Mouse (Mus musculus) embryo, embryonic 11 days (tissue): ENCODE data around the gene Zfp523.
"Not testable (repeated sequence)": the region's sequence is repeated elsewhere in the genome, so short reads cannot be mapped to it uniquely, and the experiment has no call there.

Experiments
- DNase-seq: peaks from one replicate; pipeline ENCODE4 v3.0.0-alpha.2; 2015

The Zfp523 gene

GRCm38 (mm10) chr17:28212391-28212790 lies 35.5 kb downstream of the Zfp523 start:
- no peak for DNase-seq

- no peak for DNase-seq
Observed at GRCm38 (mm10) chr17:28213236-28213635, 36.3 kb downstream of the Zfp523 start.

- no peak for DNase-seq
Observed at GRCm38 (mm10) chr17:28216791-28217190, 39.9 kb downstream of the Zfp523 start.

- DNase-seq: peak; percentile 50
Observed at GRCm38 (mm10) chr17:28217721-28218649, 41.1 kb downstream of the Zfp523 start.

GRCm38 (mm10) chr17:28222463-28222862 lies 45.5 kb downstream of the Zfp523 start:
- DNase-seq: not testable (repeated sequence)

- DNase-seq: peak; percentile 94
Observed at GRCm38 (mm10) chr17:28223561-28224391, 46.8 kb downstream of the Zfp523 start.

- no peak for DNase-seq
Observed at GRCm38 (mm10) chr17:28224615-28225014, 47.7 kb downstream of the Zfp523 start.

- DNase-seq: peak; percentile 94
Observed at GRCm38 (mm10) chr17:28226014-28226413, 49.1 kb downstream of the Zfp523 start.

- DNase-seq: no peak
Observed at GRCm38 (mm10) chr17:28230486-28230885, 53.6 kb downstream of the Zfp523 start.

- no peak for DNase-seq
Observed at GRCm38 (mm10) chr17:28231026-28231736, 54.3 kb downstream of the Zfp523 start.

- peak; percentile 99 for DNase-seq
Observed at GRCm38 (mm10) chr17:28232475-28233060, 55.6 kb downstream of the Zfp523 start, which contains the start of gene Ppard. Ppard (plus strand) TSS chr17:28232700.

GRCm38 (mm10) chr17:28233091-28233731 lies 56.3 kb downstream of the Zfp523 start:
- DNase-seq: no peak

GRCm38 (mm10) chr17:28234641-28235040 lies 57.7 kb downstream of the Zfp523 start:
- no peak for DNase-seq

GRCm38 (mm10) chr17:28235982-28236635 lies 59.2 kb downstream of the Zfp523 start:
- no peak for DNase-seq

- no peak for DNase-seq
Observed at GRCm38 (mm10) chr17:28236636-28237015, 59.7 kb downstream of the Zfp523 start.

- DNase-seq: no peak
Observed at GRCm38 (mm10) chr17:28237362-28237761, 60.4 kb downstream of the Zfp523 start.

- DNase-seq: no peak
Observed at GRCm38 (mm10) chr17:28237874-28238273, 60.9 kb downstream of the Zfp523 start.

- no peak for DNase-seq
Observed at GRCm38 (mm10) chr17:28240846-28241245, 63.9 kb downstream of the Zfp523 start.

- no peak for DNase-seq
Observed at GRCm38 (mm10) chr17:28242296-28242695, 65.4 kb downstream of the Zfp523 start.

- no peak for DNase-seq
Observed at GRCm38 (mm10) chr17:28244214-28244613, 67.3 kb downstream of the Zfp523 start.

- DNase-seq: no peak
Observed at GRCm38 (mm10) chr17:28244714-28245113, 67.8 kb downstream of the Zfp523 start.
